23 mouse cellular contexts compared by ENCODE assay signal in genomic region chr1:127434829-127435228, GRCm38 (mm10).
A peak's percentile ranks its signal among the peaks of the same experiment; 100 is the strongest.
DNase-seq lines count a peak whose midpoint lies in the region; ATAC-seq and TF ChIP-seq lines count a peak whose summit lies in the region.
"Had no signal": no experiment of that assay in that cellular context is flagged by ENCODE, and none has a peak within 500 bp of the region (broad histone marks: within the 10 kb centered on the region; RNA-seq: fewer than 3 reads in every experiment).

No protein-coding gene starts in this region.

- no peak overlapping the region for H3K9ac ChIP-seq in midbrain, embryonic 15.5 days
- H3K9ac ChIP-seq: hindbrain, embryonic 15.5 days; intestine, embryonic 15.5 days; liver, embryonic 14.5 days; lung, embryonic 14.5 days; midbrain, embryonic 12.5 days had no signal

- H3K4me3 ChIP-seq in midbrain, embryonic 15.5 days, result no peak overlapping the region
- H3K4me3 ChIP-seq in gastrocnemius, adult 2 months, result no peak overlapping the region
- H3K4me3 ChIP-seq: embryonic facial prominence, embryonic 10.5 days; forebrain, embryonic 10.5 days; heart, embryonic 10.5 days; hindbrain, embryonic 15.5 days; intestine, embryonic 15.5 days; midbrain, embryonic 12.5 days had no signal

- H3K9me3 ChIP-seq in midbrain, embryonic 15.5 days, result no peaks in the 10 kb centered on the region
- H3K9me3 ChIP-seq: embryonic facial prominence, embryonic 10.5 days; forebrain, embryonic 10.5 days; heart, embryonic 10.5 days; hindbrain, embryonic 15.5 days; intestine, embryonic 15.5 days; midbrain, embryonic 12.5 days had no signal

- 84% methylated on average over 4 of the region's 4 CpGs for WGBS in midbrain, embryonic 15.5 days

- no peaks in the 10 kb centered on the region for H3K27me3 ChIP-seq in midbrain, embryonic 15.5 days (replicated peaks)
- H3K27me3 ChIP-seq: hindbrain, embryonic 15.5 days; intestine, embryonic 15.5 days; midbrain, embryonic 12.5 days had no signal

- no peaks in the 10 kb centered on the region for H3K36me3 ChIP-seq in midbrain, embryonic 15.5 days (replicated peaks)
- H3K36me3 ChIP-seq: embryonic facial prominence, embryonic 10.5 days; forebrain, embryonic 10.5 days; heart, embryonic 10.5 days; hindbrain, embryonic 15.5 days; intestine, embryonic 15.5 days; midbrain, embryonic 12.5 days had no signal

- ATAC-seq in midbrain, embryonic 15.5 days (replicated peaks), result no peak
- ATAC-seq: forebrain, embryonic 16.5 days had no signal

- no peak overlapping the region for H3K27ac ChIP-seq in midbrain, embryonic 15.5 days
- no peak overlapping the region for H3K27ac ChIP-seq in gastrocnemius, adult 2 months
- H3K27ac ChIP-seq: embryonic facial prominence, embryonic 10.5 days; forebrain, embryonic 10.5 days; heart, embryonic 10.5 days; hindbrain, embryonic 15.5 days; intestine, embryonic 15.5 days; liver, embryonic 14.5 days; midbrain, embryonic 12.5 days; stomach, postnatal 0 days had no signal

- H3K4me1 ChIP-seq in midbrain, embryonic 15.5 days, result peaks cover 5% of the 10 kb centered on the region; the same call in 1 of the 2 replicates

- TF ChIP-seq CTCF in gastrocnemius, adult 2 months (IDR thresholded peaks at IDR 0.05), result no peak

- intact Hi-C loops in left cerebral cortex, postnatal 25 days (cut with DNase I), result no loop called here
- intact Hi-C loops in left cerebral cortex, postnatal 4 days (cut with DNase I), result no loop called here
- intact Hi-C loops in gastrocnemius, adult 2 months (cut with DNase I), result no loop called here

- no peak overlapping the region for H3K4me2 ChIP-seq in midbrain, embryonic 15.5 days
- H3K4me2 ChIP-seq: hindbrain, embryonic 15.5 days; intestine, embryonic 15.5 days; lung, embryonic 14.5 days; midbrain, embryonic 12.5 days had no signal

- peak; percentile 40 for DNase-seq in layer of hippocampus, adult 11-12 months (ENCODE audit: low spot score)
- no peak for DNase-seq in layer of hippocampus, postnatal 25 days (ENCODE audit: extremely low spot score in 1 of 2, low spot score in 1 of 2)
- peak; percentile 36 to 81 for DNase-seq in left cerebral cortex, postnatal 25 days (ENCODE audit: low spot score in 2 of 2)
- DNase-seq in left cerebral cortex, postnatal 4 days, result no peak
- peak; percentile 28 for DNase-seq in 416B (ENCODE audit: low read depth)
- peak; percentile 61 for DNase-seq in fibroblast of lung, adult 2 months (ENCODE audit: low read depth)
- no peak for DNase-seq in gastrocnemius, adult 2 months
- DNase-seq: adrenal gland, postnatal 36 days; cerebellum, adult 11 months; cerebellum, adult 9-11 months; kidney, adult 9 months; kidney, postnatal 25 days; lung, embryonic 14.5 days had no signal

Comparison
In these comparisons a context has a peak if more than half of its experiments do, and no peak if none do; other contexts are left out.
1. DNase-seq: peak in layer of hippocampus, adult 11-12 months (single experiment), left cerebral cortex, postnatal 25 days (2 of 2), 416B (single experiment) and fibroblast of lung, adult 2 months (single experiment); none in layer of hippocampus, postnatal 25 days (0 of 2), left cerebral cortex, postnatal 4 days (single experiment) and gastrocnemius, adult 2 months (single experiment).